Mouse (Mus musculus): ENCODE data around the gene Rab3c.

DNA sequence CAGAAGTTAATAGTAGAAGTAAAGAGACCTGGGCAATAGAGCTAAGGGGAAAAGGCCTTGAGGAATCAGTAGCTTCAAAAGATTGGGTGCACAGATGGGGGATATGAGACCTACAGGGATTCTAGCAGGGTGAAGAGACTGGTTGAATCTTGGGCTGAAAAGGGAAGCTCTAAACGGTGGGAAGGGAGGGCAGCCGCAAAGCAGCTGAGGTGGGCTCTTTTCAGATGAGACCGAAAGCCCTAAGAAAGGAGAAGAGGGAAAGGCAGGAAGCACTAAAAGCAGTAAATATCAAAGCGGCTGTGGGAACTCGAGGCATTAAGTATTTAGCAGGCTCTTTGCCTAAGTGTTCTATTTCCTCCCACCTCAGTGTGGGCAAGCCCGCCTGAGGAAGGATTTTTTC lies 248.9 kb downstream of the Rab3c start:
- no peak for TF ChIP-seq POLR2A (IDR thresholded peaks at IDR 0.05; ENCODE audit: insufficient read depth, low read length)
- no peak for TF ChIP-seq CTCF (IDR thresholded peaks at IDR 0.05; ENCODE audit: low read depth, low read length)

Measured in ES-Bruce4 (cell line).